Mouse (Mus musculus) macrophage (primary cell): ENCODE results near the gene Svs1. TPM values are rescaled to one million over a fixed set of nuclear protein-coding genes. Genes with fewer than 3 reads are reported as not detected.
A peak's percentile ranks its signal among the peaks of the same experiment; 100 is the strongest.

Source experiments
- H3K27ac ChIP-seq: fragments of 350-480 bp; formaldehyde crosslinking; 2 replicates; pipeline ENCODE4 v1.9.0; 2021
- H3K36me3 ChIP-seq: fragments of 350-480 bp; formaldehyde crosslinking; 2 replicates; pipeline ENCODE4 v1.9.0; 2021; ENCODE audit errors: inconsistent target
- H3K4me3 ChIP-seq: fragments of 350-480 bp; formaldehyde crosslinking; 2 replicates; pipeline ENCODE4 v1.9.0; 2021; ENCODE audit errors: inconsistent target
- H3K79me2 ChIP-seq: fragments of 350-480 bp; formaldehyde crosslinking; 2 replicates; pipeline ENCODE4 v1.9.0; 2021; ENCODE audit errors: inconsistent target
- WGBS: methylation state at CpG from one replicate; pipeline ENCODE4 v1.1.7; 2026; ENCODE audit warnings: inconsistent platforms; ENCODE audit not compliant: missing documents; 5-methylcytosine and 5-hydroxymethylcytosine counted together
- polyA plus RNA-seq: library from polyadenylated mRNA; stranded (reverse); fragments of 250-400 nt; gene quantifications from 3 replicates; pipeline ENCODE4 v1.2.4, GENCODE M21; 2018; ENCODE audit warnings: inconsistent platforms

Gene Svs1
- polyA plus RNA-seq, 1 experiment from 2014 or later = not detected

DNA sequence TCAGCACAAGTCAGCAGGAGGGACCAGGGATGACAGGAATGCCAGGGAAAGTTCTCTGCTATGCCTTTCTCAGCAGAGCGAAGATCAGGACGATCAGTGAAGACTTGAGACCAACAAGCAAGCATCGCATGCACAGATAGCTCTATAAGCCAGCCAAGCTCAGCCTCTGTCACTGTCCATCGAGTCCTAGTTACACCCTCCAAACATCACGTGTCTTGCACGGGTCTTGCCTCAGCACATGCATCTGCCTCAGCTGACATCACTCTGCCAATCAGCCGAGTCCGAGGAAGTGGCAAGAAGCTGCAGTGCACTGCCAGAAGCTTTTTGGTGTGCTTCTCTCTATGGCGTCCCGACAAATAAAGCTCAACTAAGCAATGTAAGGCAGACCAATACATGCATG lies 36.7 kb downstream of the Svs1 start:
- Histone ChIP-seq H3K4me3 (no peak overlapping the region), H3K79me2 (no peaks in the 10 kb centered on the region; the same call in 1 of the 2 replicates), H3K27ac (peak overlapping the region; percentile 79), H3K36me3 (no peaks in the 10 kb centered on the region)
- 78% methylated on average over 8 of the region's 10 CpGs for WGBS

DNA sequence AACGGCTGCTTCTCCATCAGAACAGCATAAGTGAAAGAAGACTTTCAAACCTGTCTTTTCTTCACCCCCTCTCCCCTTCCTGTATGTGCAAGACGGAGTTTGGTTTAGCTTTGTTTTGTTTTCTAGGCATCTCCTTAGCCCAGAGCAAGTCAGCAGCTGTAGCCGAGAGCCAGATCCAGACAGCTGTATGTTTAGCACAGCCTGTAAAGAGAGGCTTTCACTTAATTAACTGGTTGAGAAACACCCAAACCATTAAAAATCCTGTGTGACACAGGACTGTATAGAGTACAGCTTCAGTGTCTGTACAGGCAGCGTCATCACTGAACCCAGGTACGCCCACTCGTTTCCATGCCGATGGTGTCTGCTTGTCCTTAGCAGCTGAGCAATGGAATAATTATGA lies 38.6 kb downstream of the Svs1 start:
- Histone ChIP-seq H3K4me3 (no peak overlapping the region), H3K27ac (no peak overlapping the region), H3K79me2 (peaks cover 13% of the 10 kb centered on the region; the same call in 1 of the 2 replicates), H3K36me3 (no peaks in the 10 kb centered on the region)
- WGBS = 99% methylated on average over 7 of the region's 7 CpGs

DNA sequence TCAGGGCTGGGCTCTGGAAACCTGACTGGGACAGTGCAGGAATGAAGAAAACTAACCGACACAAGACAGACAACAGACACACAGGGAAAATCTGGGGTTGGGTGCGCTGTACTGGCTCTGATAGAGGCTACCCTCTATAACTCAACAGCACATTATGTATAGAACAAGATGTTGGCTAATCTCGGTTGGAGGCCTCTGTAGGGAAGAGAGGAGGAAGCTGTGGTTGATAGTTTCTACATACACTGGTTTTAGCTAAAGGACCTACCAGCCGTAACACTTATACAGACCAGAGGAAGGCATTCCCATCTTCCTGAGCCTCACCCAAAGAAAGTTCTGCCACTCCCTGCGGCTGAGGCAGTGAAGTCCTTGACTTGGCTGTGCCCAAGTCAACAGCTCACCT lies 39.8 kb downstream of the Svs1 start:
- H3K79me2 ChIP-seq = peaks cover 13% of the 10 kb centered on the region; the same call in 1 of the 2 replicates
- WGBS = 15% methylated on average over 5 of the region's 5 CpGs
- H3K4me3 ChIP-seq = no peak overlapping the region
- peak overlapping the region; percentile 99 for H3K27ac ChIP-seq
- H3K36me3 ChIP-seq = no peaks in the 10 kb centered on the region

DNA sequence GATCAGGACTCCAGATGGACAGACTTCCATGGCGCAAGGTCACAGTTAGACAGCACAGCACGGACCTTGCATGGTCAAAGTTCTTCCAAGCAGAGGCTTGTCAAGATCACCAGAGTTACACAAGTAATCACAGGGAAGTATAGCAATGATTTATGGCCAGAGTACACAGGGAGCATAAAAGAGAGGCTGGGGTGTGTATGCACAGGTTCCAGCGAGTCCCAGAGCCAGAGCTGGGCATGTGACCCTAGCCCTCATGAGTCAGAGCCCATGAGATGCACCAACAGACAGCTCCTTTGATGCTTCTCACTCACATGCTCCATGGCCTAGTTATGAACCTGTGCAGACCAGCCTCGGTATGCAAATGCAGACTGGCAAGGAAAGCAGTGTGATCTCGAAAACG lies 41.4 kb downstream of the Svs1 start:
- H3K4me3 ChIP-seq = no peak overlapping the region
- peak overlapping the region; percentile 99 for H3K27ac ChIP-seq
- no peaks in the 10 kb centered on the region for H3K36me3 ChIP-seq
- 78% methylated on average over 4 of the region's 6 CpGs for WGBS
- H3K79me2 ChIP-seq = peaks cover 25% of the 10 kb centered on the region; the same call in 1 of the 2 replicates

DNA sequence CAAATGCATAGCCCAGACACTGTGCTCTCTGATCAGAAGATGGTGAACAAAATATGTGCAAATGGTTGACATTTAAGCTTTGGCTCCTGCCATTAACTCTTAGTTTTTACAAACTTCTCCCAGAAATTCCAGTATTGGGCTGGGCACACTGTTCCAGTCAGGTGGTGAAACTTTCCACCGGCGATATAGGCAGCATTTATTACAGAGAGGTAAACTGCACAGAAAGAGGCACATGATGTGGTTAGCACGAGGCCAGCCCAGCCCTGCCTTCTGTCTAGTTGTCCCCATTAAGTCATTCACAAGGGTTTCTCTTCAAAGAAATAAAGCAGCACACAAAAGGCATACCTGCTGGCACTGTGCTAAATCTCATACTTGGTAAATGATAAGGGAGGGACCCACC lies 42.0 kb downstream of the Svs1 start:
- no peaks in the 10 kb centered on the region for H3K36me3 ChIP-seq
- 95% methylated on average over 3 of the region's 3 CpGs for WGBS
- peaks cover 32% of the 10 kb centered on the region; the same call in 1 of the 2 replicates for H3K79me2 ChIP-seq
- peak overlapping the region; percentile 99 for H3K27ac ChIP-seq
- H3K4me3 ChIP-seq = no peak overlapping the region

DNA sequence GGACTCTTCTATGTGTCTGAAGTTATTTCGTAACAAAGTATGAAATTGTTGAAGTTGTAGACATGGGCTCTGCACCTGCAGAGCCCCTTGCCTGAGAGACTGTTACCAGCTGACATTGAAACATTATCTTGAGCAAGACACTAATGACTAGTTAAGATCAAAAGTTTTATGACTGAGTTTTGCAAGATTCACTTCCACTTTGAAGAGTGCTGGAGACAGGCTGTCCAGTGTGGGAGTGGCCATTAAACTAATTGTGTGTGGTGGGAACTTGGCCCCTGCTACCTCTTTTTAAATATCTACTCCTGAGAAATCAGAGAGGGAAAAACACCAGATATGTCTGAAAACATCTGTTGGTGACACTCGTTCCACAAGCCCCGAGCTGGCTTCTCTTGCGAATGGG lies 44.6 kb downstream of the Svs1 start:
- no peak overlapping the region for H3K4me3 ChIP-seq
- H3K79me2 ChIP-seq = peaks cover 46% of the 10 kb centered on the region; the same call in 1 of the 2 replicates
- H3K27ac ChIP-seq = peak overlapping the region; percentile 99
- H3K36me3 ChIP-seq = no peaks in the 10 kb centered on the region
- 5% methylated on average over 4 of the region's 4 CpGs for WGBS

DNA sequence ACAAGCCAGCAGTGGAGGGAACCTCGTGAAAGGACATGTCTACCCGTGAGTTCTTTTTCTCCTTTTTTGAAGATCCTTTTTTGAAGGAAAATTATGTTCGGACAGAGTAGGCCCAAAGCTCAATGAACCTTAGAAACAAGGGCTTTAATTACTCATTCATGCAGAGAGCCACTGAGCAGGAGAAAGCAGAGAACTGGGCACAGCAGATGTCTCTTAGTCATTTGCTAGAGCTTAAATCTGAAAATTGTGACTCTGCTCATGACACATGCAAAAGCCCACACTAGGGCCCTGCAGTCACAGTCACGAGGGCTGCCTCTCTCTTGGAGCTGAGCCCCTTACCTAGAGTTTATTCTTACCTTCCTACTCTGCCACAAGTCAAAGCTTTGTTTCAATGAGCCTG lies 46.1 kb downstream of the Svs1 start:
- Histone ChIP-seq H3K79me2 (peaks cover 60% of the 10 kb centered on the region), H3K27ac (peak overlapping the region; percentile 99), H3K36me3 (no peaks in the 10 kb centered on the region), H3K4me3 (no peak overlapping the region)
- 61% methylated on average over 3 of the region's 4 CpGs for WGBS

DNA sequence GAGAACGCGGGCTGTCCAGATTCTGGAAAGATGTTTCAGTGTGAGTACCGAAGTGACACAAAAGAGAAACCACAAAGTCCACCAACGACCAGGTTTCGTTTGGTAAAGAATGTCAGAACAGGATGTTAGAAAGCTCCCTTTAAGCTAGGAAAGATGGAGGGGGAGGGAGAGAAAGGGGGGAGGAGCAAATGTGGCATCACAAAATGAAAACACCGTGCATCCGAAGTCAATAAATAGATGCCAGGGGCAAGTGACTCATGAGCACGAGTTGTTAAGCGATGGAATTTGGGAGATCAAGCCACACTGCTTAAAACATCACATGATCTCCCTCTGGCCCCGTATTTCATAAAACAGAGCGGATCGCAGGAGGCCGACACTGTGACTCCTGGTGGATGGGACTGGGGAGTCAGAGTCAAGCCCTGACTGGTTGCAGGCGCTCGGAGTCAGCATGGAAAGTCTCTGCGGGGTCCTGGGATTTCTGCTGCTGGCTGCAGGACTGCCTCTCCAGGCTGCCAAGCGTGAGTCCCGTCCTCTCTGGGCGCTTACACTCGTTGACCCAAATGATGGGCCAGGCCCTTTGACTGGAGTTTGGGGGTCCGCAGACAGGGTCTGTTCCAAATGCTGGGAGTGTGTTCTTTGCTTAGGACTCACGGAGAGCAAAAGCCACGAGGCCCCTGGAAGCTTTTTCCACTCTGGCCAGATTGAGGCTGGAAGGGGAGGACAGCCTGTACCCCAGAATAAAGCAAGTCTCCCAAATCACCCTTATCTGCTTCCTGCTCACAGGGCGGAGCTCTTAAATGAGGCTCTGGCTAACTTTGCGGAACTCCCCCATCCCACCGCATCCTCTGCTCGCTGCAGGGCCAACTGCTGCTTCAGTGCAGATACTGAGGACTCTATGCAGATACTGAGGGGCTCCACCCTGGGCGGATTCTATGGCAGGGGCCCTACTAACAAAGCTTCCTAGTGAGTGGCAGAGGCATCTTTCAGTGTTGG lies 49.9 kb downstream of the Svs1 start, which contains the start of gene Gpnmb:
Gpnmb (plus strand) TSS at position 272 of the 993 bp plus-strand sequence.
- WGBS = 20% methylated on average over 28 of the region's 28 CpGs
- peak within 1 kb of the TSS; percentile 81 for H3K4me3 ChIP-seq
- no peaks in the 10 kb centered on the region for H3K36me3 ChIP-seq
- peaks cover 85% of the 10 kb centered on the region for H3K79me2 ChIP-seq
- H3K27ac ChIP-seq = peak within 1 kb of the TSS; percentile 99

DNA sequence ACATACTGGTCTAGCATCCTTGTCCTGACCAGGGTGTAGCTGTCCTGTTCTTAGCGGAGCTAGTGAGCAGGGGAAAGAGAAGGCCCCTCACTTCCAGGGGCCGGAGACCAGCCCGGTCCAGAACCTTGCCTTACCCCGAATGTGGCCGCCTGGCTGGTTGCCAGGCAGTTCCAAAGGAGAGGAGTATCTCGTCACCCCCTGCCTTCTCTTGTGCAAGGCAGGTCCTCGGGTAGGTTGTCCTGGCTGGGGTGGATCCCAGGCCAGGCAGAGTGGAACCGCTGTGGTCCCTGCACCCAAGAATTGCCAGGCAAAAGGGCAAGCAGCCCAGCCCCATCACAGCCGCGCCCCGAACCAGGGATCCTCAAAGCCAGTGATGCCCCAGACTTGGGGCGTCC lies 50.6 kb downstream of the Svs1 start:
- peaks cover 85% of the 10 kb centered on the region for H3K79me2 ChIP-seq
- 59% methylated on average over 12 of the region's 12 CpGs for WGBS
- peak overlapping the region; percentile 81 for H3K4me3 ChIP-seq
- peak overlapping the region; percentile 99 for H3K27ac ChIP-seq
- peaks cover 7% of the 10 kb centered on the region; the same call in 1 of the 2 replicates for H3K36me3 ChIP-seq

DNA sequence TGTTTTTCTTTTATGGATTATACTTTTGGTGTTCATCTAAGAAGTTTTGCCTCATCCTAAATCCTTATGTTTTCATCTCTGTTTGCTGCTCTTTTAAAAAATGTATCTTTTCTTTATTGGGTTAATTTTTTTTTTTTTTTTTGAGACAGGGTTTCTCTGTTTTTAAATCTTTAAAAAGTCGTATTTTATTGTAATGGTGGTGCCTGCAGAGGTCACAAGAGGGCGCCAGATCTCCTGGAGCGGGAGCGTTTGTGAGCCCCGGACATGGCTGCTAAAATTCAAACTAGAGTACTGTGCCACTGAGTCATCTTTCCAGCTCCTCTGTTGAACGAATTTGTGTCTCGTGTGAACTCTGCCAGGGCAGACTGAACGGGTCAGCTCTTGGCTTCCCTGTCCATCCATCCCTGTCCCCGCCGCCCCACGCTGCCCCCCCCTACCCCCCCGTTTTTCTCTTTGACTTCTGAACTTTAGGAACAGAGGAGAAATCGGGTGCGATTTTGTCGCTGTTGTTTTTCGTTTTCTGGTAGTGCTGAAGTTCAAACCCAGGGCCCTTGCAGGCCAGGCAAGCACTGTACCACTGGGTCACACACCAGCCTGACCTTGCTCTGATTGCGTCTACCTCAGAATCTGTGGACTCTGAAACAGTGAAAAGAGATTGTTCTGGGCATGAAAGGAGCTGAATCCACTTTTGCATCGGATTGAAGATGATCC lies 53.0 kb downstream of the Svs1 start:
- 17% methylated on average over 14 of the region's 18 CpGs for WGBS
- H3K4me3 ChIP-seq = peak overlapping the region; percentile 81
- peak overlapping the region; percentile 99 for H3K27ac ChIP-seq
- H3K79me2 ChIP-seq = peaks cover 87% of the 10 kb centered on the region
- peaks cover 29% of the 10 kb centered on the region; the same call in 1 of the 2 replicates for H3K36me3 ChIP-seq

Other genes with a start within 250 kb of the Svs1 start
- gene Gimap1, start 247.8 kb upstream of the Svs1 start, polyA plus RNA-seq = not detected in 3 replicates
- not detected in 3 replicates for gene Gimap5, start 240.7 kb upstream of the Svs1 start, polyA plus RNA-seq
- 0.32 TPM in 1 of 3 replicates, not detected in the others for gene Gimap3, start 216.0 kb upstream of the Svs1 start, polyA plus RNA-seq
- gene Tmem176a, start 145.9 kb upstream of the Svs1 start, polyA plus RNA-seq = 11.9 to 62.5 TPM (median 19.0 TPM) in 3 replicates
- 20.8 to 122 TPM (median 51.6 TPM) in 3 replicates for gene Tmem176b, start 145.4 kb upstream of the Svs1 start, polyA plus RNA-seq
- gene Aoc1, start 114.0 kb upstream of the Svs1 start, polyA plus RNA-seq = not detected in 3 replicates
- gene 1600015I10Rik, start 57.0 kb upstream of the Svs1 start, polyA plus RNA-seq = not detected in 3 replicates
- gene Doxl2, start 11.9 kb upstream of the Svs1 start, polyA plus RNA-seq = not detected in 3 replicates
- 10,016 to 46,211 TPM (median 10,775 TPM) in 3 replicates for gene Gpnmb, start 49.7 kb downstream of the Svs1 start, polyA plus RNA-seq
- gene Malsu1, start 86.9 kb downstream of the Svs1 start, polyA plus RNA-seq = 5.1 to 8.2 TPM (median 5.4 TPM) in 3 replicates
- gene Igf2bp3, start 228.1 kb downstream of the Svs1 start, polyA plus RNA-seq = 1.4 to 4.0 TPM (median 3.2 TPM) in 3 replicates